Mouse (Mus musculus): ENCODE results near the gene Hist2h3b.
"Not testable (repeated sequence)": the region's sequence is repeated elsewhere in the genome, so short reads cannot be mapped to it uniquely, and the experiment has no call there.

The Hist2h3b gene

GRCm38 (mm10) chr3:96262216-96262875 is 6.1 kb upstream of the Hist2h3b start:
- in situ Hi-C loops (cut with MseI, MboI): no loop called here

GRCm38 (mm10) chr3:96262979-96263550 is 5.4 kb upstream of the Hist2h3b start, which contains the start of gene Hist2h4:
Gene Hist2h4, minus strand, starts transcription at chr3:96263311.
- in situ Hi-C loops (cut with MseI, MboI): no loop called here

DNA sequence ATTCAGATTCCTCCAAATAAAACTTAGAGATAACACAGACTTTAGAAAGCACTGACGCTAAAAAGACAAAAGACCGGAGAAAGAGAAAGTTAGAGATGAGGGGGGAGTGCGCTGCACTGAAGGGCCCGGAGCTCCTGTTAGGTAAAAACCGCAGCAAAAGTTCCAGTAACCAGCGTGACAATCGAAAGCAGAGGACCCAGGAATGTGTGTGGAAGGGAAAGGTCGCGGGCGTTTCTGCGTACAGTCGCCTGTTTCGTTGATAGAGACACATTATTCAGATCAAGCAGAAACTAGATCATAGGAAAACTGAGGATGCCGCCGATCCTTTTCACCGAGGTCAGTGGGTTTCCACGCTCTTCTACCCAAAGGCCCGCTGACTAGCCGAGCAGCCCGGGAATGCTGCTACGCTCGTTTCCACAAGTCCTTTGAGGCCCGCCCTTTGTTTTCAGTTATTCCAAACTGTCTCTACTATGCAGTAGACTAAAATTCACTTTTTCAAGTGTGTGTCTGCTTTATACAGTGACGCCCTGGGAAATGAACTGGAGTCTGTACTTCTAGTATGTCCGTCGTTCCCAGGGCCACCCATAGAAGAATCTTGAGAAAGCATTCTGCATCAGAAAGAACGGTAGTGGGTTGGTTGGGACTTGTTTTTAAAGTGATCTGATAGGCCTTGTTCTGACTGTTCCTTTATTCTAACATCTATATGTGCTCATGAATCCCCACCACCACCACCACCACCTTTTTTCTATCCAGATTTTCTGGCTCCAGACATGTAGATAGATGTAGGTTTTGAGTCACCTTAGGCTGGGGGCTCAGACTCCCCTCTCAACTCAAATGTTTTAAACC is 4.7 kb upstream of the Hist2h3b start:
- in situ Hi-C loops (cut with MseI, MboI): no loop called here

DNA sequence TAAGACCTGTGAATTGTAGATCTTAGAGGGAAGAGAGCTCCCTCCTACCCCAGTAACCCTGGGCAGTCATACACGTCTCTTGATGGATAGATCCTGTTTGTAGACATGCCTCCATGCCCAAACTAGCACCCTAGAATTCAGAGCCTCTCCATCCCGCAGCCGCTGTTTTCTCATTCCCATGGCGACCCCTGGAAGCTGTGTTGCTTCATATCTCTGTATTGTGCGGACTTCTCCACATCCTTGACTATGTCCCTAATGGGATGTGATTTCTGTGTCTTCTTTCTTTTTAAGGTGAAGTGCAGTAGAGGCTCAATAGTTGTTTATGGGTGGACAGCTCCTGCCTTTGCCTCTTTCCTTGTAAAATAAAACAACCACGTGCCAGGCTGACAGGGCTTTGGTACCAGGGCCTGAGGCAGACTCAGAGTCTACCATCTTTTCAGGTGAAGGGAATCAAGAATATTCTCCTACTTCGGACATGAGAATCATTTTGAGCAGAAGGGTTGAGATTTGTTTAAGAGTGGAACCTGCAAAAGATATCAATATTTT is 4.0 kb upstream of the Hist2h3b start:
- in situ Hi-C loops (cut with MseI, MboI): no loop called here

GRCm38 (mm10) chr3:96266132-96266710 is 2.2 kb upstream of the Hist2h3b start:
- in situ Hi-C loops (cut with MseI, MboI): no loop called here

GRCm38 (mm10) chr3:96267541-96267940 is 913 bp upstream of the Hist2h3b start:
- in situ Hi-C loops (cut with MseI, MboI): no loop called here

- in situ Hi-C loops (cut with MseI, MboI): not testable (repeated sequence)
Measured at GRCm38 (mm10) chr3:96268776-96269378, 423 bp downstream of the Hist2h3b start.

- in situ Hi-C loops (cut with MseI, MboI): no loop called here
Measured at GRCm38 (mm10) chr3:96269511-96270474, 1.3 kb downstream of the Hist2h3b start, which contains the start of gene Hist2h2bb. Gene Hist2h2bb, plus strand, starts transcription at chr3:96269752.

GRCm38 (mm10) chr3:96273591-96274465 is 5.4 kb downstream of the Hist2h3b start:
- in situ Hi-C loops (cut with MseI, MboI): no loop called here

DNA sequence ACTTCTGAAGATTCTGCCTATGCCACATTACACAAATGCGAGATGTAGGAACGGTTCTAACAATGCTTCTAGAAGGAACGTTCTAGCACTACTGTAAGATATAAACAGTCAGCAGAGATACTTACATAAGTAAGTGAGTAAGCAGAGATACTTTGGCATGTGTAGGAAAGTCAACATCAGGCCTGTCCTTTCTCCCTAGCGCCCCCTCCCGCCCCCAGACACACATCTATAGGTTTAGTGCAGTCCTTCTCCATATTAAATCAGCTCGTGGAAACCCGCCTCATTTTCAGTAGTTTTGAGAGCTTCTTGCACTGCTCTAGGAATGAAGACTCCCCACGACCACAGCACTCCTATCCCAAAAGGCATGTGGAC is 9.0 kb downstream of the Hist2h3b start:
- in situ Hi-C loops (cut with MseI, MboI): no loop called here

DNA sequence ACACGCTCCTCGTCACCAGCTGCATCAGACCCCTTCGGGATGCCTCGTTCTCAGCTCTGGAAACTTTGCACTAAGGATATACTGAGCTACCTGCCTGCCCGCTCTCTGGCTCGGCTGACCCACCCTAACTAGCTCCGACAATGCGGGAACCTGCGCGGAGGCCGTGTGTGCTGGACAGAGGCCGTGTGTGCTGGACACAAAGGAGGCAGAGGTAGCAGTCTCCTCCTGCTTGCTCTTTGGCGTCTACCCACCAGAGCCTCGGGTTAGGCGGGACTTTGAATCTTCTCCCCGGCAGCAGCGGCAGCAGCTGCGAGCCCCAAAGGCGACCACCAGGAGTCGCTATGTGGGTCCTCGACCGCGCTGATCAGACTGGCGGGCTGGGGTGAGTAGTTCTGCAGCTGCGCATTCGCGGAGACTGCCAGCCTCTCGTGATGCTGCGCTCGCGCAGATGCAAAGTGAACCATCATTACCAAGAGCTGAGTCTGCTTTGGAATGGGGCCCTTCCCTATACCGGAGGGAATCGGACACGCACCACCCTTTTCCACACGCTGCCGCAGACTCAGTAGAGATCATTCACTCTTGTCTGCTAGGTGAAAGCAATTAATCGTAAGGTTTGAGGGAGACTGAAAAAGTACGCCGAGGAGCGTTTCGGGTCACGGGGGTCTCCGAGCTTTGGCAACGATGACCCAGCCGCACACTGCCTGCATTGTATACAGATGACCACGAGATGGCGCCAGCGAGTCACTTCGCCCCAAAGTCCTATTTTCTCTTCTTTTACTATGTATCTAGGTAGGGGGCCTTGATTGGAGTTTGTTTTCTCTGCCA is 9.6 kb downstream of the Hist2h3b start:
- in situ Hi-C loops (cut with MseI, MboI): no loop called here

DNA sequence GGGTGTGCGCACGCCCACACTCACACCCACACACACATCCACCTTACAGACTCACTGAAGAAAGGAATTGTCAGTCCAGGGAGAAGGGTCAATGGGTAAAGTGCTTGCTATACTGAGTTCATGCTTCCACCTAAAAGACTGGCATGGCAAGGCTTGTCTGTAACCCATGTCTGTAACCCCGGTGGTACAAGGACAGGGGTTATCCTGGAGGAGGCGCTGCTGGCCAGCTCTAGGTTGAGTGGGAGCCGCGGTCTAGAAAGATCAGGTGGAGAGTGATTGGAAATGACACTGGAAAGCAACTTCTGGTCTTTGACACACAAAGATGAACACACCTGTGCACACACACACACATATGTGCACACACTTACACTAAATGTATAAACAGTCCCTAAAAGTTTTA is 12.2 kb downstream of the Hist2h3b start:
- in situ Hi-C loops (cut with MseI, MboI): loop anchor here in 1 of 2 experiments (10.0 kb wide), 1 partner anchor 124 kb away; no protein-coding TSS in a partner anchor

GRCm38 (mm10) chr3:96284457-96284856 is 16.0 kb downstream of the Hist2h3b start:
- in situ Hi-C loops (cut with MseI, MboI): loop anchor here in 1 of 2 experiments (10.0 kb wide), 1 partner anchor 120 kb away; no protein-coding TSS in a partner anchor

DNA sequence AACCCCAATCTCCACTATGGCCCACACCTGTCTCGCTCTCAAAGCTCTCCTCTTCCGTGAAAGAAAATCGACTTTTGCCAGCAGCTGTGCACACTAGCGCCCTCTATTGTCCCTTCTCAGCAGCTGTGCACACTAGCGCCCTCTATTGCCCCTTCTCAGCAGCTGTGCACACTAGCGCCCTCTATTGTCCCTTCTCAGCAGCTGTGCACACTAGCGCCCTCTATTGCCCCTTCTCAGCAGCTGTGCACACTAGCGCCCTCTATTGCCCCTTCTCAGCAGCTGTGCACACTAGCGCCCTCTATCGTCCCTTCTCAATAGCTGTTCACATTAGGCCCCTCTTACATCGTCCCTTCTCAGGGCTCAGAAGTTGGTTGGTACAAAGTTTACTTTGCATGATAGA is 18.9 kb downstream of the Hist2h3b start:
- in situ Hi-C loops (cut with MseI, MboI): loop anchor here in 1 of 2 experiments (10.0 kb wide), 1 partner anchor 117 kb away; no protein-coding TSS in a partner anchor

GRCm38 (mm10) chr3:96289201-96289600 is 20.7 kb downstream of the Hist2h3b start:
- in situ Hi-C loops (cut with MseI, MboI): loop anchor here in 1 of 2 experiments (10.0 kb wide), 1 partner anchor 116 kb away; no protein-coding TSS in a partner anchor

- in situ Hi-C loops (cut with MseI, MboI): loop anchor here in 1 of 2 experiments (5.0 to 10.0 kb wide), 2 partner anchors 37 to 104 kb away; no protein-coding TSS in a partner anchor
Measured at GRCm38 (mm10) chr3:96290727-96291126, 22.3 kb downstream of the Hist2h3b start.

DNA sequence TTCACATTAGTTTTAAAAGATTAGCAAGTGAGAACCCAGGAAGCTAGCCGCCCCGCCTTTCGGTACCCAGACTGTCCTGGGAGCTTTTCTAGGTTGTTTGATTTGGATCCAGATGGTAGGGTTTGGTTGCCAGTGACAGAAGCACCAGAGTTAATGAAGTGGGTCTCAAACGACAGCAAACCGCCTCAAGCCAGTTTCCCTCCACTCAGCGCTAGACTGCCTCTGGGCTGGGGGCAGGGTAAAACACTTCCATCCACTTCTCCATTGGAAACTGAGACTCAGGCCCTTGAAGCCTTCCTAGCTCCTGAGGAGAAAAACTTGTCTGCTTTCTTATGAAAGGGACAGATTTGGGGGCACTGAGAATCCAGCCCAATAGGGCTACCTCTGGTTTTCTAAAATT is 24.2 kb downstream of the Hist2h3b start:
- in situ Hi-C loops (cut with MseI, MboI): loop anchor here in 1 of 2 experiments (5.0 to 10.0 kb wide), 2 partner anchors 35 to 102 kb away; no protein-coding TSS in a partner anchor

DNA sequence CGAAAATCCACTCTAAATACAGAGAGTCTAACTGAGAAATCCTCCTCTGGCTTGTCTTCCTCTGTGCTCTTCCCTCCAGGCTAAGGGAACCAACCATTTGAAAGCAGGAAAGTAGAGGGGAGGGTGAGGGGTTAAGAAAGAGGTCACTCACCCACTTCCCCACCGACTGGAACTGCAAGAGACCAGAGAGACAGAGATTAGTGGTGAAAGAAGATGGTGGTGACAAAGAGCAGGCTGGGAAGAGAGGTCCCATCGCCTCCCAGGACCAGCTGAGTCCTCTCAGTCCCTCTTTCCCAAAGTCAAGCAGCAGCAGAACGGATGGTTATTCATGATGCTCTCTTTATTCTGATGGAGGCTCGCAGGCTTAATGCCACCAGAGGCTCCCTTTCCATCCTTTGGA is 24.9 kb downstream of the Hist2h3b start:
- in situ Hi-C loops (cut with MseI, MboI): loop anchor here in 1 of 2 experiments (5.0 to 10.0 kb wide), 2 partner anchors 34 to 101 kb away; no protein-coding TSS in a partner anchor

Measured in mouse trophoblast stem cell (cell line).